Mouse (Mus musculus) induced T-regulatory cell, adult 2 months (primary cell): Measurements from ENCODE around the gene Trabd.
A peak's percentile ranks its signal among the peaks of the same experiment; 100 is the strongest.

Experiments used
- DNase-seq: peaks from one replicate; pipeline ENCODE4 v3.0.0-alpha.2; 2012; ENCODE audit warnings: low read depth

Trabd gene

GRCm38 (mm10) chr15:89074613-89075477, at the start of gene Trabd:
TSS of gene Trabd (plus strand) at chr15:89075124.
- DNase-seq = no peak

GRCm38 (mm10) chr15:89044381-89044780, 30.5 kb upstream of the Trabd start:
- DNase-seq = no peak

- no peak for DNase-seq
These were observed 28.6 kb upstream of the Trabd start for GRCm38 (mm10) chr15:89046356-89046755.

- DNase-seq = no peak
These were observed 20.3 kb upstream of the Trabd start for GRCm38 (mm10) chr15:89054666-89055065.

- DNase-seq = no peak
These were observed 16.2 kb upstream of the Trabd start for GRCm38 (mm10) chr15:89058736-89059135.

- DNase-seq = no peak
These were observed 15.6 kb upstream of the Trabd start, which contains the start of gene Panx2 for GRCm38 (mm10) chr15:89059161-89059931. TSS of gene Panx2 (plus strand) at chr15:89059734.

- no peak for DNase-seq
These were observed 14.8 kb upstream of the Trabd start for GRCm38 (mm10) chr15:89060032-89060681.

GRCm38 (mm10) chr15:89060811-89061460, 14.0 kb upstream of the Trabd start:
- no peak for DNase-seq

- no peak for DNase-seq
These were observed 13.0 kb upstream of the Trabd start for GRCm38 (mm10) chr15:89061761-89062517.

GRCm38 (mm10) chr15:89062518-89062910, 12.4 kb upstream of the Trabd start:
- DNase-seq = no peak

- DNase-seq = no peak
These were observed 11.9 kb upstream of the Trabd start for GRCm38 (mm10) chr15:89063001-89063400.

- no peak for DNase-seq
These were observed 11.4 kb upstream of the Trabd start for GRCm38 (mm10) chr15:89063536-89063935.

GRCm38 (mm10) chr15:89064891-89065290, 10.0 kb upstream of the Trabd start:
- no peak for DNase-seq

GRCm38 (mm10) chr15:89067609-89068008, 7.3 kb upstream of the Trabd start:
- DNase-seq = no peak

GRCm38 (mm10) chr15:89068226-89068625, 6.7 kb upstream of the Trabd start:
- DNase-seq = no peak

GRCm38 (mm10) chr15:89069336-89069840, 5.5 kb upstream of the Trabd start:
- no peak for DNase-seq

GRCm38 (mm10) chr15:89070606-89071005, 4.3 kb upstream of the Trabd start:
- DNase-seq = no peak

GRCm38 (mm10) chr15:89073993-89074603, 826 bp upstream of the Trabd start:
- DNase-seq = peak; percentile 12

GRCm38 (mm10) chr15:89075478-89076147, 689 bp downstream of the Trabd start:
- DNase-seq = peak; percentile 87

GRCm38 (mm10) chr15:89076156-89076731, 1.3 kb downstream of the Trabd start:
- peak; percentile 60 for DNase-seq
